8 mouse cellular contexts compared by ENCODE assay signal in genomic region chr8:84893709-84894134, GRCm38 (mm10). TPM values are rescaled to one million over a fixed set of nuclear protein-coding genes. Genes with fewer than 3 reads are reported as not detected.
DNase-seq lines count a peak whose midpoint lies in the region; ATAC-seq and TF ChIP-seq lines count a peak whose summit lies in the region.

Gene Gcdh, minus strand, starts transcription at chr8:84893921.

- ATAC-seq in activated CD4-positive, CD25-positive, alpha-beta regulatory T cell, adult 4 months: peak; percentile 98

- H3K36me3 ChIP-seq in megakaryocyte, embryonic 14.5 days (replicated peaks; ENCODE audit: low read length): peaks cover 21% of the 10 kb centered on the region

- TF ChIP-seq CTCF in cortical plate, adult 2 months (IDR thresholded peaks at IDR 0.05; ENCODE audit: extremely low read depth, insufficient read depth, low read length): no peak

- no peaks in the 10 kb centered on the region for H3K27me3 ChIP-seq in megakaryocyte, embryonic 14.5 days (replicated peaks)

- H3K9me3 ChIP-seq in megakaryocyte, embryonic 14.5 days: no peaks in the 10 kb centered on the region

- no peak within 1 kb of the TSS for H3K27ac ChIP-seq in cortical plate, adult 2 months (ENCODE audit: insufficient read depth, low read length)

- H3K4me3 ChIP-seq in cortical plate, adult 2 months (ENCODE audit: insufficient read depth, low read length): peak within 1 kb of the TSS; percentile 55
- H3K4me3 ChIP-seq in megakaryocyte, embryonic 14.5 days (replicated peaks): peak within 1 kb of the TSS; percentile 98

- TF ChIP-seq POLR2A in cortical plate, adult 2 months (IDR thresholded peaks at IDR 0.05; ENCODE audit: extremely low read depth, insufficient read depth, low read length): peak; percentile 77; the same call in 1 of the 2 replicates

- H3K4me1 ChIP-seq in cortical plate, adult 2 months (ENCODE audit: control insufficient read depth, insufficient read depth, low read length): no peaks in the 10 kb centered on the region
- peaks cover 29% of the 10 kb centered on the region for H3K4me1 ChIP-seq in megakaryocyte, embryonic 14.5 days

- DNase-seq in gastrocnemius, adult 8-10 months (ENCODE audit: low spot score in 2 of 2): peak; percentile 81 to 89
- DNase-seq in hindlimb bud, embryonic 11.5 days (ENCODE audit: extremely low spot score, low read depth, low spot score): peak; percentile 87
- DNase-seq in left cerebral cortex, adult 8-10 months (ENCODE audit: low spot score in 2 of 2): peak; percentile 81 to 94
- DNase-seq in right cerebral cortex, postnatal 10 days (ENCODE audit: low spot score in 2 of 2): peak; percentile 95 to 97
- DNase-seq in urinary bladder, postnatal 25 days (ENCODE audit: low spot score): peak; percentile 77

RNA-seq across cellular contexts. Expression of gene Gcdh, which starts in this region (rescaled TPM):
- 10 to 100 TPM; 11.3 to 15.1 TPM for polyA plus RNA-seq in activated CD4-positive, CD25-positive, alpha-beta regulatory T cell, adult 4 months (2017; shearing (Covaris generic))
- polyA plus RNA-seq in cortical plate, adult 2 months (2012; rRNA removed): 81.5 and 91.9 TPM in 2 replicates
- 10 to 100 TPM; 29.4 to 43.6 (median 36.2) TPM for total RNA-seq in gastrocnemius, adult 8-10 months (2022)
- total RNA-seq in left cerebral cortex, adult 8-10 months (2022): 10 to 100 TPM; 29.8 to 43.0 (median 36.5) TPM
- 13.9 and 24.1 TPM in 2 replicates for polyA plus RNA-seq in megakaryocyte, embryonic 14.5 days (2012; ENCODE audit: insufficient read depth, low replicate concordance)
